Mouse (Mus musculus): Measurements from ENCODE around the gene Unk.

The Unk gene

DNA sequence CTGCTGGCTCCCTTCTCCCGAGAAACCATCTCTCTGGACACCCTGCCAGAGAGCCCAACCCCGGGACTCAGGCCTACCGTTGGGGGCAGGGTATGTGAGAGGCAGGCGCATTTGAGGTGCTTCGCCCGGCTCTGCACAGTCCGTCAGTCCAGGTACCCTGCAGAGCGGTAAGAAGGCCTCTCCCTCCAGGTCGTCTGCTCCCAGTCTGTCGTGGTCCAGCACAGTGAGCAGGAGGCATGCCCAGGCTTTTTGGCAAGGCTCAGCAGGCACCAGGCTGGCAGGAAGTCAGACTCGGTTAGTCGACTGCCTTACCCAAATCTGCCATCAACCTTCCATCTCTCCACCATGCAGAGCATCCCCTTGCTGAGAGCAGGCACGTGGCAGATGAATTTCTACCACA is 33.4 kb downstream of the Unk start:
- no peak for DNase-seq

- DNase-seq = no peak
Observed at GRCm38 (mm10) chr11:116064187-116064867, 34.2 kb downstream of the Unk start.

GRCm38 (mm10) chr11:116065345-116065744 is 35.2 kb downstream of the Unk start:
- no peak for DNase-seq

DNA sequence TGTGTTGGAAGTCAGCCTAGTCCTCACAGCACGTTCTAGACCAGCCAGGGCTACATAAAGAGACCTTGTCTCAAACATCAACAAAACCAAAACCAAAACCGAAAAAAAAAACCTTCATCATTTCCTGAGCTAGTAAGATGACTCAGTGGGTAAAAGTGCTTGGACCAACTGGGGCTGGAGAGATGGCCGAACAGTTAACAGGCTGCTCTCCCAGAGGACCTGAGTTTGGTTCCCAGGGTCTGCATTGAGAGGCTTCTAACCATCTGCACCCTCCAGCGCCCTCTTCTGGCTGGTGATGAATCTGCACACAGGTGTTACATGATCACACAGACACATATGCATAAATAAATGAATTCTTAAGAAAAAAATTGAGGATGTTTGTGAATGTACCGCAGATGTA is 41.4 kb downstream of the Unk start:
- peak in 1 of 2 experiments; percentile 52 for DNase-seq

- DNase-seq = peak; percentile 53 to 74
Observed at GRCm38 (mm10) chr11:116072608-116073007, 42.5 kb downstream of the Unk start.

- DNase-seq = no peak
Observed at GRCm38 (mm10) chr11:116074436-116074991, 44.4 kb downstream of the Unk start.

GRCm38 (mm10) chr11:116075539-116076265 is 45.6 kb downstream of the Unk start:
- DNase-seq = no peak

DNA sequence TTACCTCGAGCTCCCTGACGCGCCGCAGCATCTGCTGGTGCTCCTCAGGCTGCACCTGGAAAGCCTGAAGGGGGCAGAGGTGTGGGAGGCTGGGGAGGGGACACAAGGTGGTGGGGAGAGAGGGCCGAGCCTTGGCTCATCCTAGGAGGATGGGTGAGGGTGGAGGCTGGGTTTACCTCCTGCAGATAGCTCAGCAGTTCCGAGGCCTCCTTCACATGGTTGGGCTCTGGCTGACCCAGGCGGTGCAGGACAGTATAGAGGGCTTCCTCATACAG is 46.1 kb downstream of the Unk start:
- DNase-seq = no peak

DNA sequence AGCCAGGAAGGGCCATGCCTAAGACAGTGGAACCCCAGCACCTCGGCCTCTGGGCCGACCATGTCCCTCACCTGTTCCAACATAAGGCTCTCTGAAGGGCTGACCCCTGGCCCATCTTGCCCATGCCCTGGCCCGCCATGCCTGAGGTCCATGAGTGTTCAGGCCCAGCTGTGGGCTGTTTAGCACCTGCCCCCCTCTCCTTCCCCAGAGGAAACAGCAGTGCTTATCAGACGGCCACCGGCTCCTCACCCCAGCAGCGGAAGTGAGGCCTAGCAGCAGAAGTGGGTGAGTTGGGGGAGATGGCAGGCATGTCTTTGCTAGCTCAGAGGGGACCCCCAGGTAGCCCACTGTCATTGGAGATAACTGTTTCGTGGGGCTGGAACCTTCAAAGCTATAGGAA is 46.7 kb downstream of the Unk start:
- DNase-seq = no peak

DNA sequence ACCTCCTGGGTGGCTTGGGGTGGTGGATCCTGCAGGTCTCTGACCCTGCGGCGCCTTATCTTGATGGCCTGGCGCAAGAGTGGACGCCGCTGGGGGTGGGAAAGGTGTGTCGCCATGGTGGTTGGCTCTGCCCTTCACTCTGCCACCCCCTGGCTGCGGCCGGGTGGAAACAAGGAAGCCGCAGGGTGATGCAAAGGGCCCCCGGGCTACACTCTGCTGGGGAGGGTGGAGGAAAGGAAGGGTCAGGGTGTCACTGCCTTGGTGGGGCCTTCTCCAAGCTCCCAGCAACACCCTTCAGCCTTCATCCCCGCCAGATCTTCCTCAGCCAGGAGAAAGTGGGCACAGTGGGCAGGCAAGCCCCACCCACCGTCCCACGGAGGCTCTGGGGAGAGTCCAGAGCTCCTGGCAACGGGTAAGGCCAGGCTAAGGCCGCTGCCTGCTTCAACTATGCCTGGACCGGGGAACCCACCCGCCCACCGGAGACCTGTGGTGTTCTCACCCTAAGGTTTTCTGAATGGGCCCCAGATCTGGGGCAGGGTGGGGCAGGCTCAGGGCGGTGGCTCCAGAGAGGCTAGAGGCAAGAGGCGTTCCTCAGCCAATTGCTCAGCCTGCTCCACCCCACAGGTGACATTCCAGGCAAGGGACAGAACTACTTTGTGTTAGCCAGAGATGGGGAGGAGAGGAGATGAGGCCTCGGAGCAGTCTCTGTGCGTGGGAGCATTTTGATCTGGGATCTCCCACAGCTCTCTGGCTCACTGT is 47.5 kb downstream of the Unk start, which contains the start of gene Unc13d:
Gene Unc13d, minus strand, starts transcription at position 516 of the 759 bp plus-strand sequence.
- peak; percentile 83 for DNase-seq

DNA sequence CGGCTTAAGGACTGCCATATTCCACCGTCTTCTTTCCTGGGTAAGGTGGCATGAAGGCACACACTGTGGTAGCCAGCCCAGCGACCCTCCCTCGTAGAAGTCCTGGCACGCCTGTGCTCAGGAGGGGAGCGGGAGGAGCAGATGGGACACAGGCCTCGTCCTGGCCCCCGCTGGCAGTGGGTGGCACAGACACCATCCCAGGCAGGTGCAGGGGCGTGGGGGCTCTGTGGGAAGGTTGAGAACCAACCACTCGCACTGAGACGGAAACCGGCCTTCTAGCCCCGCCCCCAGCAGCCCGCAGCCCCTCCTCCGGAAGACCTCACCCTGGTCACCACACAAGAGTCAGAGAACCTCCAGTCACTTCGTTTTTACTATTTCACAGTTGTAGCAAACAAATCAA is 48.1 kb downstream of the Unk start:
- DNase-seq = peak; percentile 84

- no peak for DNase-seq
Observed at GRCm38 (mm10) chr11:116078676-116079320, 48.7 kb downstream of the Unk start.

DNA sequence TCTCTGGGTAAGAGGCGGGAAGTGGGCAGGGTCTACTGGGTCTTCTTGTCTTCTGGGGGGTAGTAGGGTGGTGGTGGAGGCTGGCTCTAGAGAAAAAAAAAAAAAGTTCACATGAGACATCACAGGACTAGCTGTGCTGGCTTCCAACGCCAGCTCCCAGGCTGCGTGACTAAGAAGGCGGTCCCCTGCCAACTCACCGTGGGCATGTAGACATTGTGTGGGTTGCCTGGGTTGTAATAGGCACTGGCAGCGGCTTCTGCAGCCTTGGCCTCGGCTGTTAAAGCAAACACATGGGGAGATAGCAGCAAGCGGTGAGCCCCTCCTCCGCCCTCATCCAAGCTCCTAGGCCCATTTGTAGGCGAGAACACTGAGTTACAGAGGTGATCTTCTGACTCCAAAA is 49.4 kb downstream of the Unk start:
- no peak for DNase-seq

DNA sequence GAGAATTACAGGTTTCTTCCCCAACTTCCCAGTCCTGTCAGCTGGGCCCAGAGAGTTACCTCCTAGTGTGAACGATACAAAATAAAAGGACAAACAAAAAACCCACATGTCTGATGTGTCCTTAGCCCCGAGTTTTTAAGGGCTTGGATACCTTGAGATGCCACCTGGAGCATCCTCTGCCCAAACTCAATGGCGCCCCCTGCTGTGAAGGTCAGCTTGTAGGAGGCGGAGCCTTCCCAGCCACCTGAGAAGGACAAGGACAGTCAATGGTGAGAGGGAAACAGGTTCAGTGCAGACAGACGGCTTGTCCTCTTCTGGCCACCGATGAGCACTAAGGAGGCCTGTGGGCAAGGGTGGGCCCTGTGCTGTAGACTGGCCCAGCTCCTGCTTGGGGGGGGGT is 51.0 kb downstream of the Unk start:
- DNase-seq = peak; percentile 64 to 77

DNA sequence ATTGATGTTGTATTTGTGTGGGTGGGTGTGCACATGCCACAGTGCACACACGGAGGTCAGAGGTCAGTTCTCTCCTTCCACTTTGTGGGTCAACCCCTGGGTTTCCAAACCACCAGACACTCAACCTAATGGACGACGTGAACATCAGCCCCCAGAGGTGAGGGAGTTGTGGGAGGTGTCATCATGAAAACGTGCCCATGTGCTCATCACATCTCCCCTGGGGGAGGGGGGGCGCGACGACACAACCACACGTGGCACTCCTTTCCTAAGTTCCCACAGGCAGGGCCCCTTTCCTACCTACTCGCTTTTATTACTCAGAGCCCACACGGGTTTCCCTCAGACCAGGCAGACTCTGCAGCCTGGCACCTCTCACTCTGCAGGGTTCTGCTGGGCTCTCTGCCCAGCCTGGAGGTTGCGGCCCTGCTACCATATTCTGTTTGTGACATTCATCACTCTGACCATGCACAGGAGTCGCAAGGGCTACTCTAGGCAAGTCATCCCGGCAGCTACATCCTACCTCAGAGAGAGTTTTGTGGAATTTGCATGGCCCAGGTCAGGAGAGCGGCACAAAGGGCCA is 53.1 kb downstream of the Unk start:
- DNase-seq = no peak

DNA sequence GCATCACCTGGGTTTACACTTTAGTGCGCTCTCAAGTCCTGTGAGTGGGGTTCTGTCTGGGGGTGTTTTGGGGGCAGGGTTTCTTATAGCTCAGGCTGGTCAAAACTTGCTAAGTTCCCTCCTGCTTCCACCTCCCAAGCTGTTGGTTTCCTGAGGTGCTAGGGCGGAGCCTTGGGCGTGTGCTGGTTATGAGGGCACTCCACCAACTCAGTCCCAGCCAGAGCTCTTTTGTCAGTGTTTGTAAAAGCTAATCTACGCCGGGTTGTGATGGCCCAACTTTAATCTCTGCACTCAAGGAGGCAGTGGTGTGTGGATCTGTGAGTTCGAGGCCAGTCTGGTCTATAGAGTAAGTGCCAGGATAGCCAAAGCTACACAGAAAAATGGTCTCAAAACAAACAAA is 54.0 kb downstream of the Unk start:
- no peak for DNase-seq

GRCm38 (mm10) chr11:116086258-116087193 is 56.4 kb downstream of the Unk start, which contains the start of gene Wbp2:
Wbp2 (minus strand) TSS chr11:116086995.
- peak; percentile 98 to 99 for DNase-seq

- peak; percentile 90 to 94 for DNase-seq
Observed at GRCm38 (mm10) chr11:116087194-116088130, 57.3 kb downstream of the Unk start.

- DNase-seq = no peak
Observed at GRCm38 (mm10) chr11:116088188-116088587, 58.1 kb downstream of the Unk start.

DNA sequence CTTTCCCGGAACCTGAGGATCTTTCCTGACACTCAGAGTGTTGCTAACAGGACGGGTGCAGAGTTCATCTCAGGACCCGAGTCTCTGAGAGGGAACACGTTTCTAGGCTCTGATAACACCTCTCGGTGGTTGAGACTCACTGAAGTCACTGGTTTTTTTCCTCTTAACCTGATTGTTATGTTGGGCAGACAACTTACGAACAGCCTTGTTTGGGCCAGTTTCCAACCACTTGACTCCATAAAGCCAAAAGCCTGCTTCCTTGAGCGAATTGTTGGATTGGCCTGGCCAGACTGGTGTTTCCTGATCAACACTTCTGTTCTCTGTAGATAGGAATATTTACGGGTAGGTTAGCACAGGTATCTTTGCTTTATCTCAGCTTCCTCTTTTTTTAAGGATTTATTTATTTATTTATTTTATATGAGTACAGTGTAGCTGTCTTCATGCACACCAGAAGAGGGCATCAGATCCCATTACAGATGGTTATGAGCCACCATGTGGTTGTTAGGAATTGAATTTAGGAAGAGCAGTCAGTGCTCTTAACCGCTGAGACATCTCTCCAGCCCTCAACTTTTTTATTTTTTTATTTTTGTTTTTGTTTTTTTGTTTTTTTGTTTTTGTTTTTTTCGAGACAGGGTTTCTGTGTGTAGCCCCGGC is 58.7 kb downstream of the Unk start:
- DNase-seq = no peak

Data from lung, postnatal 4 days (tissue).